Mouse (Mus musculus) embryonic fibroblast, embryonic 13.5 days (primary cell): Measurements from ENCODE around the gene Zpbp2.

ENCODE experiments used
- CTCF ChIP-seq: IDR thresholded peaks from 2 replicates; pipeline ENCODE4 v1.5.1; 2011; ENCODE audit warnings: mild to moderate bottlenecking, control low read depth, low read length, moderate library complexity, borderline replicate concordance; ENCODE audit not compliant: insufficient read depth
- POLR2A ChIP-seq: IDR thresholded peaks from 2 replicates; pipeline ENCODE4 v1.6.1; 2011; ENCODE audit warnings: low read depth, mild to moderate bottlenecking, control low read depth, low read length, moderate library complexity

- no peak for TF ChIP-seq CTCF
- TF ChIP-seq POLR2A = no peak
Observed at GRCm38 (mm10) chr11:98569461-98569860, 18.6 kb downstream of the Zpbp2 start.
